Mouse (Mus musculus) cerebral cortex, adult 2 months (tissue): ENCODE results near the gene Tada3.

Experiments used
- WGBS: fragments of 180-500 bp; shearing (Covaris S2); methylation state at CpG from one replicate; pipeline ENCODE4 v1.1.7; 2018; 5-methylcytosine and 5-hydroxymethylcytosine counted together

Tada3 gene

DNA sequence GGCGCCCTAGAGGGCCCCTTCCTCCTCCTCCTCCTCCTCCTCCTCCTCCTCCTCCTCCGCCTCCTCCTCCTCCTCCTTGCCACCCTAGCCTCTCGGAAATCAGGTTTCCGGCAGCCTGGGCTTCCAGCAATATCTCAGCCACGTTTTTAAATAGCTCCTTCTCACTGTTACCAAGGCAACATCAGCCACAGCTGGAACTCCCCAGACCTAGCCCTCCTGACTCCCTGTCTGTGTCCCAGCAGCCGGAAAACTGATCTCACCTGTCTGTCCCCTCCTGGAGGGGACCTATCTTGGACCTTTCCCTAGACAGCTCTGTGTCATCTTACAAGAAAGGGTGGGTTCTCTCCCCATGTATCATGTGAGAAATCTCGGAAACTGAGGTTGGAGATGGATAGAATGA, 35.4 kb downstream of the Tada3 start:
- WGBS, result 22% methylated on average over 4 of the region's 7 CpGs

DNA sequence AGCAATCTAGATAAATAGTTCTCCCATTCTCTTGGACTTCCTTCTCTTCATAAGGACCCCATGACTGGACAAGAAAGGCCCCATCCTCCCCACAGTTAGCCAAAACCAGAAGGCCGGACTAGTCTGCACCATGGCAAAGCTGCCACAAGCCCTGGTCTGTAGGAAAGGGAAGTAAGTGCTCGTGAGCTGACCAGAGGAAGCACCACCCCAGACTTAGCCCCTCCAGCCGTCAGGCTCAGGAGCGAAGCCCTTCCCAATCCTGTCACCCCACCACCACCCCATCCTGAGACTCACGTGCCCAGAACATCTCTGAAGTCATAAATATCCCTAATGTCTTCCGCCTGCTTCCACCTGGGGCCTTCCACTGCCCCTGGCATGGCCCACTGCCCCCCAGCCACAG, 36.1 kb downstream of the Tada3 start:
- 70% methylated on average over 6 of the region's 6 CpGs for WGBS

- WGBS, result 36% methylated on average over 8 of the region's 8 CpGs
Observed at GRCm38 (mm10) chr6:113336852-113337620, 40.6 kb downstream of the Tada3 start.

- 64% methylated on average over 6 of the region's 6 CpGs for WGBS
Observed at GRCm38 (mm10) chr6:113334216-113334615, 43.5 kb downstream of the Tada3 start.

GRCm38 (mm10) chr6:113333137-113333950, 44.3 kb downstream of the Tada3 start:
- WGBS, result 41% methylated on average over 14 of the region's 14 CpGs

GRCm38 (mm10) chr6:113332734-113333133, 44.9 kb downstream of the Tada3 start:
- WGBS, result 65% methylated on average over 6 of the region's 6 CpGs

DNA sequence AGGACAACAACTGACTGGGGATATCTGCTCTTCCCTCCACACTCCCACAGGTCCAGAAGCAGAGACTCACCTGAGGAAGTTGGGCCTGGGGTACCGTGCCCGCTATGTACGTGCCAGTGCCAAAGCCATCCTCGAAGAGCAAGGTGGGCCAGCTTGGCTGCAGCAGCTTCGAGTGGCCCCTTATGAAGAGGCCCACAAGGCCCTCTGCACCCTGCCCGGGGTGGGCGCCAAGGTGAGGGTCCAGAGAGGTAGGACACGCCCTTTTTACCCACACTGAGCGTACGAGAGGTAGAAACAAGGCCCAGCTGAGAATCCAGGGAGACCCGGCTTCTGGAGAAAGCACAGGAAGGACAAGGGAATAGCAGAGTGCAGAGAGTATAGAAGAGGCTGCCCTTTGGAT, 46.0 kb downstream of the Tada3 start:
- 93% methylated on average over 11 of the region's 11 CpGs for WGBS

DNA sequence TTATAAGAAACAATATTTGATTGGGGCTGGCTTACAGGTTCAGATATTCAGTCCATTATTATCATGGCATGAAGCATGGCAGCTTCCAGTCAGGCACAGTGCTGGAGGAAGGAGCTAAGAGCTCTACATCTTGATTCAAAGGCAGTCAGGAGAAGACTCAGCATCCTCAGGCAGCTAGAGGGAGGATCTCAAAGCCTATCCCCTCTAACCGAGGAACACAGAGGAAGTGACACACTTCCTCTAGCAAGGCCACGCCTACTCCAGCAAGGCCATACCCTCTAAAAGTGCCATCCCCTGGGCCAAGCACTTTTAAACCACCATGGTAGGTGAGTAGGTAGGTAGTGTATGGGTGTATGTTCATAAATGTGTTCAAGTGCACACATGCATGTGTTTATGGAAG, 47.1 kb downstream of the Tada3 start:
- WGBS, result 57% methylated on average over 2 of the region's 2 CpGs

GRCm38 (mm10) chr6:113329396-113329795, 48.3 kb downstream of the Tada3 start:
- WGBS, result 91% methylated on average over 1 of the region's 1 CpGs

GRCm38 (mm10) chr6:113326533-113327315, 51.0 kb downstream of the Tada3 start, which contains the start of gene Ogg1:
Gene Ogg1 (plus strand): TSS chr6:113326972.
- under 1% methylated on average over 52 of the region's 52 CpGs for WGBS
